Mouse (Mus musculus) kidney, postnatal 0 days (tissue): ENCODE data around the gene Vps53. TPM values are rescaled to one million over a fixed set of nuclear protein-coding genes. Genes with fewer than 3 reads are reported as not detected.

ENCODE experiments used
- ATAC-seq: fragments of 200-750 bp; cut with Nextera tagmentation; replicated peaks from 2 replicates; pipeline ENCODE4 v1.8.0; 2017; ENCODE audit warnings: low read depth, moderate number of reproducible peaks, moderate TSS enrichment, moderate library complexity; ENCODE audit not compliant: low FRiP score
- DNase-seq: peaks from one replicate; pipeline ENCODE4 v3.0.0-alpha.2; 2016; ENCODE audit warnings: low spot score
- H3K27ac ChIP-seq: fragments of 300-500 bp; sonication (generic); 2 replicates; pipeline ENCODE4 v1.5.1; 2014; ENCODE audit warnings: mild to moderate bottlenecking
- H3K27me3 ChIP-seq: fragments of 300-500 bp; sonication (generic); 2 replicates; pipeline ENCODE4 v1.6.1; 2014; ENCODE audit warnings: low read length, mixed read lengths; ENCODE audit not compliant: insufficient read depth
- H3K36me3 ChIP-seq: fragments of 300-500 bp; sonication (generic); 2 replicates; pipeline ENCODE4 v1.6.1; 2014; ENCODE audit warnings: low read length, mixed read lengths; ENCODE audit not compliant: insufficient read depth
- H3K4me1 ChIP-seq: fragments of 300-500 bp; sonication (generic); replicated peaks from 2 replicates; pipeline ENCODE4 v1.6.1; 2014; ENCODE audit warnings: antibody characterized with exemption, low read length, mixed read lengths; ENCODE audit not compliant: insufficient read depth
- H3K4me2 ChIP-seq: fragments of 300-500 bp; sonication (generic); 2 replicates; pipeline ENCODE4 v1.6.1; 2014; ENCODE audit warnings: mild to moderate bottlenecking, low read length, moderate library complexity, mixed read lengths
- H3K4me3 ChIP-seq: fragments of 300-500 bp; sonication (generic); replicated peaks from 2 replicates; pipeline ENCODE4 v1.5.1; 2014; ENCODE audit warnings: low read depth, low read length
- H3K9ac ChIP-seq: fragments of 300-500 bp; sonication (generic); 2 replicates; pipeline ENCODE4 v1.6.1; 2014; ENCODE audit warnings: low read depth, low read length
- H3K9me3 ChIP-seq: fragments of 300-500 bp; sonication (generic); replicated peaks from 2 replicates; pipeline ENCODE4 v1.6.1; 2016; ENCODE audit warnings: low read length, inconsistent platforms, mixed read lengths
- CTCF ChIP-seq: IDR thresholded peaks from 2 replicates; pipeline ENCODE4 v1.5.1; 2016; ENCODE audit warnings: antibody characterized with exemption, low read depth, mild to moderate bottlenecking, moderate library complexity
- WGBS: fragments of 180-500 bp; shearing (Covaris S2); extraction: QIAGEN DNeasy Blood & Tissue Kit; methylation state at CpG from one replicate; pipeline ENCODE4 v1.1.7; 2014; 5-methylcytosine and 5-hydroxymethylcytosine counted together
- polyA plus RNA-seq: library from polyadenylated mRNA; unstranded; fragments of >200 nt; fragmentation: Nextera tagmentation; extraction: Ambion mirVana; gene quantifications from 2 replicates; pipeline ENCODE4 v1.2.1, GENCODE M21; 2015

Vps53 gene
- polyA plus RNA-seq, 1 experiment from 2014 or later = 39.0 TPM

GRCm38 (mm10) chr11:76123517-76123916, 55.9 kb downstream of the Vps53 start:
- Histone ChIP-seq H3K9me3 (no peaks in the 10 kb centered on the region), H3K4me1 (no peaks in the 10 kb centered on the region; the same call in 1 of the 2 replicates), H3K27me3 (no peaks in the 10 kb centered on the region), H3K36me3 (0 out of 2 replicates have a peak, but pooled peaks cover 11% of the 10 kb centered on the region), H3K4me2 (no peak overlapping the region), H3K27ac (no peak overlapping the region), H3K4me3 (no peak overlapping the region), H3K9ac (no peak overlapping the region)
- no peak for TF ChIP-seq CTCF
- 95% methylated on average over 1 of the region's 1 CpGs for WGBS
- no peak for DNase-seq
- no peak for ATAC-seq

- DNase-seq (no peak), ATAC-seq (no peak)
- H3K4me2 ChIP-seq = no peak overlapping the region
- H3K4me1 ChIP-seq = no peaks in the 10 kb centered on the region; the same call in 1 of the 2 replicates
- H3K27me3 ChIP-seq = no peaks in the 10 kb centered on the region
- no peak overlapping the region for H3K4me3 ChIP-seq
- H3K36me3 ChIP-seq = 0 out of 2 replicates have a peak, but pooled peaks cover 11% of the 10 kb centered on the region
- no peak overlapping the region for H3K27ac ChIP-seq
- no peak for TF ChIP-seq CTCF
- no peak overlapping the region for H3K9ac ChIP-seq
- no peaks in the 10 kb centered on the region for H3K9me3 ChIP-seq
- WGBS = 78% methylated on average over 2 of the region's 2 CpGs
Measured at GRCm38 (mm10) chr11:76122571-76122970, 56.9 kb downstream of the Vps53 start.

GRCm38 (mm10) chr11:76121086-76121485, 58.4 kb downstream of the Vps53 start:
- WGBS = 78% methylated on average over 4 of the region's 4 CpGs
- ATAC-seq = no peak
- Histone ChIP-seq H3K9ac (no peak overlapping the region), H3K4me2 (no peak overlapping the region), H3K4me1 (no peaks in the 10 kb centered on the region; the same call in 1 of the 2 replicates), H3K36me3 (peaks cover 21% of the 10 kb centered on the region), H3K4me3 (no peak overlapping the region), H3K27me3 (no peaks in the 10 kb centered on the region), H3K9me3 (no peaks in the 10 kb centered on the region), H3K27ac (peak overlapping the region; percentile 37)
- TF ChIP-seq CTCF = no peak
- no peak for DNase-seq

GRCm38 (mm10) chr11:76120407-76120901, 59.0 kb downstream of the Vps53 start:
- Histone ChIP-seq H3K36me3 (peaks cover 21% of the 10 kb centered on the region), H3K4me1 (no peaks in the 10 kb centered on the region; the same call in 1 of the 2 replicates), H3K4me3 (no peak overlapping the region), H3K4me2 (no peak overlapping the region), H3K9ac (no peak overlapping the region), H3K9me3 (no peaks in the 10 kb centered on the region), H3K27me3 (no peaks in the 10 kb centered on the region), H3K27ac (peak overlapping the region; percentile 68)
- 53% methylated on average over 10 of the region's 10 CpGs for WGBS
- ATAC-seq (no peak), DNase-seq (peak; percentile 84)
- no peak for TF ChIP-seq CTCF

- no peak for ATAC-seq
- no peak for DNase-seq
- Histone ChIP-seq H3K9me3 (no peaks in the 10 kb centered on the region), H3K4me3 (no peak overlapping the region), H3K4me1 (0 out of 2 replicates have a peak, but pooled peaks cover 5% of the 10 kb centered on the region), H3K36me3 (peaks cover 14% of the 10 kb centered on the region; the same call in 1 of the 2 replicates), H3K27me3 (no peaks in the 10 kb centered on the region), H3K4me2 (no peak overlapping the region), H3K27ac (no peak overlapping the region), H3K9ac (no peak overlapping the region)
- no peak for TF ChIP-seq CTCF
- 98% methylated on average over 3 of the region's 3 CpGs for WGBS
Measured at GRCm38 (mm10) chr11:76110416-76110815, 69.0 kb downstream of the Vps53 start.

GRCm38 (mm10) chr11:76106551-76107496, 72.6 kb downstream of the Vps53 start:
- H3K27me3 ChIP-seq = no peaks in the 10 kb centered on the region
- H3K4me2 ChIP-seq = no peak overlapping the region
- no peak overlapping the region for H3K27ac ChIP-seq
- ATAC-seq (no peak), DNase-seq (no peak)
- no peaks in the 10 kb centered on the region for H3K9me3 ChIP-seq
- no peak for TF ChIP-seq CTCF
- WGBS = 75% methylated on average over 11 of the region's 11 CpGs
- no peak overlapping the region for H3K4me3 ChIP-seq
- H3K36me3 ChIP-seq = 0 out of 2 replicates have a peak, but pooled peaks cover 4% of the 10 kb centered on the region
- 0 out of 2 replicates have a peak, but pooled peaks cover 5% of the 10 kb centered on the region for H3K4me1 ChIP-seq
- H3K9ac ChIP-seq = no peak overlapping the region
